Mouse (Mus musculus): Measurements from ENCODE around the gene Ppp3ca.
A peak's percentile ranks its signal among the peaks of the same experiment; 100 is the strongest.

GRCm38 (mm10) chr3:136669231-136670109, 454 bp upstream of the Ppp3ca start:
- TF ChIP-seq TCF12 (IDR thresholded peaks at IDR 0.05; ENCODE audit: low read depth, low read length) (peak; percentile 87), ZC3H11A (IDR thresholded peaks at IDR 0.05; ENCODE audit: low read depth, low read length) (no peak), CTCF (conservative IDR thresholded peaks at IDR 0.05 in 1 of 2, IDR thresholded peaks at IDR 0.05 in 1 of 2; ENCODE audit: low read depth in 2 of 2, low read length in 2 of 2) (peak in 1 of 2 experiments; percentile 19; a peak in 2 of 4 replicates), ZMIZ1 (IDR thresholded peaks at IDR 0.05; ENCODE audit: low read depth, low read length) (peak; percentile 76; the same call in 1 of the 2 replicates), CHD1 (IDR thresholded peaks at IDR 0.05; ENCODE audit: low read depth, low read length) (0 out of 2 replicates have a peak, but pooled peaks have one; percentile 72), POLR2A (IDR thresholded peaks at IDR 0.05; ENCODE audit: low read depth, low read length) (peak; percentile 95), RCOR1 (conservative IDR thresholded peaks at IDR 0.05; ENCODE audit: low read depth, low read length) (no peak), GABPA (IDR thresholded peaks at IDR 0.05; ENCODE audit: insufficient replicate concordance, low read depth, low read length) (no peak), NRF1 (IDR thresholded peaks at IDR 0.05; ENCODE audit: low read depth, low read length) (peak; percentile 62; the same call in 1 of the 2 replicates), POLR2AphosphoS2 (IDR thresholded peaks at IDR 0.05; ENCODE audit: low read depth, low read length) (peak; percentile 60; the same call in 1 of the 2 replicates), MAX (IDR thresholded peaks at IDR 0.05; ENCODE audit: low read length) (peak; percentile 41; the same call in 1 of the 2 replicates), ZNF384 (IDR thresholded peaks at IDR 0.05; ENCODE audit: low read depth, low read length) (no peak; the same call in 1 of the 2 replicates), MYC (IDR thresholded peaks at IDR 0.05; ENCODE audit: low read depth, low read length) (0 out of 2 replicates have a peak, but pooled peaks have one; percentile 25), EP300 (IDR thresholded peaks at IDR 0.05; ENCODE audit: low read length) (no peak)

Measured in CH12.LX (cell line).